Mouse (Mus musculus): ENCODE measurements around the gene Cdadc1. TPM values are rescaled to one million over a fixed set of nuclear protein-coding genes. Genes with fewer than 3 reads are reported as not detected.

Gene Cdadc1
- polyA plus RNA-seq, 1 experiment = 15.5 TPM

DNA sequence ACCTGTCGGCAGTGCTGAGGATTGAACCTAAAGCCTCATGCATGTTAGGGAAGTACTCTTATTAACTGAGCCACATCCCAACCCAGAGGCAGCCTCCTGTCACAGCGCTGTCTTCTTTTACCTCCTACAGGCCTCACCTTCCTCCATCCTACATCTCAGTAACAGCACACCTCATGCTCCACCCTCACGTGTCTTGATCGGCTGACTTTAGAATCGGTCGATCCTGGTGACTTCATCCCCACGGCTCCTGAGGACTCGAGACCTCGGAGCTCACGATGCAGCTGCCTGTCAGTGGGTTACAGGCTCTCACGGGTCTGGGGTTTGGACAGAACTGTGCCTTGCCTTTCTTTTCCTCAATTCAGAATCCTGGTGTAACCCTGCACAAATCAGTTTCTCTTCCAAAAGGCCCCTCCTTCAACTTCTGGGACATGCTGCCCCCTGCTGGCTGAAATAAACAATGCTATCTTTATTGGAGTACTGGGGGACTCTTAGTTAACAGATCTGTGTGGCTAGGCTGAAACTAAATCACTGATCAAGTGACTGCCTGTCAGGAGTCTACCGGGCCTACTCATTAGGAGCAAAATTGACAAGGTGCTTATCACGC lies 41.7 kb downstream of the Cdadc1 start:
- DNase-seq (ENCODE audit: low read depth) = peak; percentile 80
- TF ChIP-seq CTCF (IDR thresholded peaks at IDR 0.05; ENCODE audit: borderline replicate concordance, extremely low read depth, insufficient read depth, insufficient read length) = peak; percentile 77; the same call in 1 of the 2 replicates
- TF ChIP-seq POLR2A (IDR thresholded peaks at IDR 0.05; ENCODE audit: borderline replicate concordance, extremely low read depth, insufficient read depth, insufficient read length, poor library complexity, severe bottlenecking) = no peak

DNA sequence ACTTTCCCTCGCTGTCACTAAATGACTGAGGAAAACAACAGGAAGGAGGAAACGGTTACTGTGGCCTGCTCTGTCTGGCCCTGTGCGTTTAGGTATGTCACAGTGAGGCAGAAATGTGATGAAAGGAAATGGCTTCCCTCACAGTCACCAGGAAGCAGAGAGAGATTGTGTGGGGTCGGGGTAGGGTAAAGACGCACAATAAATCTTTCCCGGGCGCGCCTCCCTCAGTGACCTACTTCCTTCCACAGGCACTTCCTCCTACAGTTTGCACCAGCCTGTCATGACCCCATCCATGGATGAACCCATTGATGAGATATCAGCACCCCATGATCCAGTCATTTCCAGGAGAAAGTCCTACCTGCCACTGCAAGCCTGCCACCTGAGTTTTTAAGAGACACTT lies 42.7 kb downstream of the Cdadc1 start:
- TF ChIP-seq CTCF (IDR thresholded peaks at IDR 0.05; ENCODE audit: borderline replicate concordance, extremely low read depth, insufficient read depth, insufficient read length) = no peak
- no peak for TF ChIP-seq POLR2A (IDR thresholded peaks at IDR 0.05; ENCODE audit: borderline replicate concordance, extremely low read depth, insufficient read depth, insufficient read length, poor library complexity, severe bottlenecking)
- no peak for DNase-seq (ENCODE audit: low read depth)

DNA sequence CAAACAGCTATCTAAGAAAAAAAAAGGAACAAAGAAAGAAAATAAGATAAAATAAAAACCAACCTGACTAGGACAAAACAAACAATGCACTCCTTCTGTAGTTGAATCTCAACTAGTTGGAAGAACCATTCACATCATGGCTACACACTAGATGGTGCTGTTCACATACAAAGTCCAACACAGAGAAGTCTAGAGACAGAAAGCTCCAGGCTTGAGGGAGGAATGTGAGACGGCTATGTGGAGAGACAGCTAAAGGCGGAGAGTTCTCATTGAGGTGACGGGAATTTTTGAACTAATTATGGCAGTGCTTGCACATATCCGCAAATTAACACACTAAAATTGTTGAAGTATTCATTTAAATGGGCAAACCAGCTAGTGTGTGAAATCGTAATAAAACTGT lies 43.7 kb downstream of the Cdadc1 start:
- no peak for TF ChIP-seq POLR2A (IDR thresholded peaks at IDR 0.05; ENCODE audit: borderline replicate concordance, extremely low read depth, insufficient read depth, insufficient read length, poor library complexity, severe bottlenecking)
- peak; percentile 16; the same call in 1 of the 2 replicates for TF ChIP-seq CTCF (IDR thresholded peaks at IDR 0.05; ENCODE audit: borderline replicate concordance, extremely low read depth, insufficient read depth, insufficient read length)
- peak; percentile 37 for DNase-seq (ENCODE audit: low read depth)

DNA sequence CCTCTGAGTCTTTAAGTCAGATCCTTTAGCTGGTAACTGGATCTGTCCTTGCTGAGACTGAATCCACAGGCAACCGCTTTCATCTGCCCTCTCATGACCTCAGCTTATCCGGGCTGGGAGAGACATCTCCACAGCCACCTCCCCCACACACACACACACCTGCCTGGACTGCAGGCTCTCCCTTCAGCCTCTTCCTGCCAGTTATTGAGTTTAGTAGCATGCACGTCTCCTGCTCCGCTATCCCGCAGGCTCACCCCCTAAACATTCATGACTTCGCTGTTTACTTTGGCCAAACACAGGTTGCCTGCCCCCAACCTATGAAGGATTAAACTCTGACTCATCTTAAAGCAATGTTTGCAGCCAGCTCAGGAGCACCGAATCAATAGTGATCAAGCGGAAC lies 45.8 kb downstream of the Cdadc1 start:
- no peak for TF ChIP-seq POLR2A (IDR thresholded peaks at IDR 0.05; ENCODE audit: borderline replicate concordance, extremely low read depth, insufficient read depth, insufficient read length, poor library complexity, severe bottlenecking)
- TF ChIP-seq CTCF (IDR thresholded peaks at IDR 0.05; ENCODE audit: borderline replicate concordance, extremely low read depth, insufficient read depth, insufficient read length) = no peak
- DNase-seq (ENCODE audit: low read depth) = no peak

DNA sequence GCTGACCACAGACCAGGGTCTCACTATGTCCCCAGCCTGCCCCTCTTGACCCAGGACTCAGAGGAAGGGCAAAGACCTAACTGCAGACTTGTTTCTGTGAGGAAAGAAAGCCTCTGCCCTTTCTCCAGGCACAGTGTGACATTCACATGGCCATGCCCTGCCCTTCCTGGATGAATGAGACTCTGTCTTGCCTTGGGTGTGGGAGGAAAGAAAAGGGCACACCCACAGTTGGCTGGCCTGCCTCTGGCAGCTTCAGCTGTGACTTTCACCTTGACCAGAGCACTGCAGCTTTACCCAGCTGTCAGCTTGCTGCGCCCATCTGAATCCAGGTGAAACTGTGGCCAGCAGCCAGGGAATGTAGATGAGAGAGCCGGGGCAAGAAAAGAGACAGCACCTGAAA lies 46.9 kb downstream of the Cdadc1 start:
- no peak for DNase-seq (ENCODE audit: low read depth)
- no peak for TF ChIP-seq CTCF (IDR thresholded peaks at IDR 0.05; ENCODE audit: borderline replicate concordance, extremely low read depth, insufficient read depth, insufficient read length)
- TF ChIP-seq POLR2A (IDR thresholded peaks at IDR 0.05; ENCODE audit: borderline replicate concordance, extremely low read depth, insufficient read depth, insufficient read length, poor library complexity, severe bottlenecking) = no peak

DNA sequence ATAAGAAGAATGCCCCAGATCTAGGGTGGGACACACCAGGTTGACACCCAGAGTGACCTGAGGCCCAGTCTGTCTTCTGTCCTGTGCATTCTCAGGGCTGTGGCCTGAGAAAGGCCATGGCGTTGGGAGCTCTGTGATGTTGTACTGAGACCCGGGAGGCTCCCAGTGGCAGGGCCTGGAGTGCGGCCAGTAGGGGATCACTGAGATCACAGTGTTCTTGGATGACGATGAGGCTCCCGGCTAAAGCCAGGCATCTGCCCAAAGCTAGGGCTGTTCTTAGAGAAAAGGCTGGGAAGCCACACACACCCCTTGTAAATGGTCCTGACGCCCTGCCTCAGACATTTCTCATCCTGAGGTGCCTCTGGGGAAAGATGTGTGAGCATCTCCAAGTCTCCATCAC lies 48.7 kb downstream of the Cdadc1 start:
- TF ChIP-seq CTCF (IDR thresholded peaks at IDR 0.05; ENCODE audit: borderline replicate concordance, extremely low read depth, insufficient read depth, insufficient read length) (no peak), POLR2A (IDR thresholded peaks at IDR 0.05; ENCODE audit: borderline replicate concordance, extremely low read depth, insufficient read depth, insufficient read length, poor library complexity, severe bottlenecking) (no peak)
- peak; percentile 10 for DNase-seq (ENCODE audit: low read depth)

DNA sequence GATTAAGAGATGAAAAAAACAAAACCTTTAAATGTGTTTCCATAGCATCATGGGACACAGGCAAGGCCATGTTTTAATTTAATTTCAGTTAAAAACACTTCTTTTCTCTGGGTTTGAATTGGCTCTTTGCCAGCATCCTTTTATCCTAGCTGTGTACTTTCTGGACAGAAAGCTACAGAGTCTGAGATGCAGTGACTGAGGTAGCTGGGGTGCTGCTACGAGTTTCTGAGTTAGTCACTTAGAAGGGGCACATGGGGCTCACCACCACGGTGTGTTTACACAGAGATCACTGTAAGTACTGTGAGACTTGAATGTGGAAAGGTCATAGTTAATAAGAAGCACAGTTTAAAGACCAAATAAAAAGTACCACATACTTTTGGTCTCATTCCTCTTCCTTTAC lies 49.2 kb downstream of the Cdadc1 start:
- TF ChIP-seq CTCF (IDR thresholded peaks at IDR 0.05; ENCODE audit: borderline replicate concordance, extremely low read depth, insufficient read depth, insufficient read length) (no peak), POLR2A (IDR thresholded peaks at IDR 0.05; ENCODE audit: borderline replicate concordance, extremely low read depth, insufficient read depth, insufficient read length, poor library complexity, severe bottlenecking) (no peak)
- DNase-seq (ENCODE audit: low read depth) = peak; percentile 11

DNA sequence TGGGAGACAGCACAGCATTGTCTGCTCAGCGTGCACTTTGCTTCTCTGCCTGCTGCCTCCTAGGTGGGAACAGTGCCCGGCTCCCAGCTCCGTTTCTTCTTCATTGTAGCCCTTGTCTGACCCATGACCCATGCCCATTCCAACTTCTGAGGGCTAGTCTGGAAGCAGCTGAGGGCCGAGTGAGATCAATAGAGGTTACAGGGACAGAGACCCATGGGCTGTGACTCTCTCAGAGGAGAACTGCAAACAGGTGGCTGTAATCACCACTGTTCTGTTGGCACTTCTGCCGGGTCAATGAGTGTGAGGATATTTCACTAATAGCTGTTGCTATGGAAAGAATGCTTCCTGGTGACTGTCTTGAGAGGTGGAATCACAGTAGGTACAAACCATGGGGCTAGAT lies 50.2 kb downstream of the Cdadc1 start:
- DNase-seq (ENCODE audit: low read depth) = no peak
- TF ChIP-seq POLR2A (IDR thresholded peaks at IDR 0.05; ENCODE audit: borderline replicate concordance, extremely low read depth, insufficient read depth, insufficient read length, poor library complexity, severe bottlenecking) (no peak), CTCF (IDR thresholded peaks at IDR 0.05; ENCODE audit: borderline replicate concordance, extremely low read depth, insufficient read depth, insufficient read length) (no peak)

DNA sequence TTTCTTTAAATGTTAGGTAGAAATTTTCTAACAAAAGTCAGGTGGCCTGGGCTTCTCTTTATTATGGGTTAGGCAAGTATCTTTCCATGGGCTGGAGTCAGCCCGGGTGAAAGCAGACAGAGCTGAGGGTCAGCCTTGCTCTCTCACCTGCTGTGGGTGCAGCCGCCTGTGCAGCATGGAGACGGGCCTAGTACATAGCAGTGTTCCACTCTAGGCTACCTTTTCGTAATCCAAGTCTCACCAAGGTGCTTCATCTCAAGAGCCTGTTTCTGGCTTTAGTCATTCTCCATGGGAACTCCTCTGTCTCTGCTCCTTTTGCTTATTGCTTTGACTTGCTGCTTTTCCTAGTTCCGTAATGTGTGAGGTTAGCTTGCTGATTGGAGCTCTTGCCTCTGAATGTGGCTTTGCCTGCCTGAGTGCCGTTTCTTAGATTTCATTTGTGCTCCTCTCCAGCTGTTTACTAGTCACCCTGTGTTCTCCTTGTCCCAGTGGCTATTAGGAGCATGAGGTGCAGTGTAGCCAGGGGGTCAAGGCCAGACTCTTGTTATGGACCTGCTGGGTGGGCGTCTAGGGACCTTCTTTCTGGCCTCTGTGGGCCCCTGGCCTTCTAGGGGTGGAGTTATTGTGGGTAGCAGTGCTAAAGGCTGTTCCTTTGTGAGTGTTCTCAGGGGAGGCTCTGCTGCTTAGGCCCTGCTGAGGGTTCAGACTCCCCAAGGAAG lies 51.4 kb downstream of the Cdadc1 start:
- DNase-seq (ENCODE audit: low read depth) = no peak
- TF ChIP-seq POLR2A (IDR thresholded peaks at IDR 0.05; ENCODE audit: borderline replicate concordance, extremely low read depth, insufficient read depth, insufficient read length, poor library complexity, severe bottlenecking) (no peak), CTCF (IDR thresholded peaks at IDR 0.05; ENCODE audit: borderline replicate concordance, extremely low read depth, insufficient read depth, insufficient read length) (no peak)

DNA sequence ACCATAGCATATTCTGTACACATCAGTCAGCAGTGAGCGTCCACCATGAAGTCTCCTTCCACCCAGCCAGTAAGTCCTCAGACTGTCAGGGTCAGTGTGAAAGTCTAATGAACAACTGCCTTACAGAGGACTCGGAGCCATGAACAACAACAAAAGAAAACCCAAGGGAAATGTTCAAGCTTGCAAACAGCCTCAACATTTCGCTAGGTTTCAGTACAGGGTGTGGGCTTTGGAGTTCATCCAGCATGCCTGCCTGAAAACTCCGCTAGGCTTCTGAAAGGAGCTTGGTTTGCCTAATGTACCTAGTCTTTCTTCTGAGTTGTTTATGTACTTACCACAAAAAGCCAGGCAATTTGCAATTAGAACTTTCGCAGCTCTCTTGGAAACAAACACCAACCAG lies 53.8 kb downstream of the Cdadc1 start:
- no peak for TF ChIP-seq CTCF (IDR thresholded peaks at IDR 0.05; ENCODE audit: borderline replicate concordance, extremely low read depth, insufficient read depth, insufficient read length)
- TF ChIP-seq POLR2A (IDR thresholded peaks at IDR 0.05; ENCODE audit: borderline replicate concordance, extremely low read depth, insufficient read depth, insufficient read length, poor library complexity, severe bottlenecking) = no peak
- DNase-seq (ENCODE audit: low read depth) = peak; percentile 15

DNA sequence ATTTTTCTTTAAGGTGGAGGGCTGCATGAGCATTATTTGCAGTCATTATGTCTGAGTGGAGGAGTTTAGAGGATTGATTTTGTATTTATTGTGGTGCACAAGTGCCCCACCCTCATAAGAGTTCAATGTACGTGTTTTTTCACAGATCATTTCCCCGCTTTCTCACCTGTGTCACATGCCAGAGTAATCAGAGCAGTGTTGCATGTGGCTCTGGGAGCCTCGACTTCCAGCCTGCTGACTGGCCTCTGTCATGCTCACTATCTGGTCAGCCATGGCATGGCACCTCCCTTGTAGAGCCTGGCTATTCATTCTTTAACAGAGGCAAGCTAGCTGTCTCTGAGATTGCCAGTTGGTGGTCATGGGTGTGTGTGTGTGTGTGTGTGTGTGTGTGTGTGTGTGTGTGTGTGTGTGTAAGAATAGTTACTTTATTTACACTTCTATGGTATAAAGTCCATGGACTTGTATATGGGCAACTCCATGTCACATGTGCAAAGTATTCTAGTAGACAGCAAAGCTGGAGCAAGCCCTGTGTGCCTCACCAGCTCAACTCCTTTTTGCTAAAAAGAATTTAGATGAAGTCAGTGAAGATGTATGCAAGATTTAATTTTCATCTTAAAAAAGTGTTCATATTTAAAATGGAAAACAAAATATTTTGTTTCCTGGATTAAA lies 54.5 kb downstream of the Cdadc1 start:
- DNase-seq (ENCODE audit: low read depth) = no peak
- TF ChIP-seq POLR2A (IDR thresholded peaks at IDR 0.05; ENCODE audit: borderline replicate concordance, extremely low read depth, insufficient read depth, insufficient read length, poor library complexity, severe bottlenecking) = no peak
- no peak for TF ChIP-seq CTCF (IDR thresholded peaks at IDR 0.05; ENCODE audit: borderline replicate concordance, extremely low read depth, insufficient read depth, insufficient read length)
